Mouse (Mus musculus) hindbrain, embryonic 12.5 days (tissue): ENCODE measurements around the gene Gm13276. TPM values are rescaled to one million over a fixed set of nuclear protein-coding genes. Genes with fewer than 3 reads are reported as not detected.

ENCODE experiments used
- polyA plus RNA-seq: library from polyadenylated mRNA; unstranded; fragments of >200 nt; fragmentation: Nextera tagmentation; extraction: Ambion mirVana; gene quantifications from 2 replicates; pipeline ENCODE4 v1.2.1, GENCODE M21; 2016

Gene Gm13276
- polyA plus RNA-seq, 1 experiment from 2014 or later, result 0.62 TPM

Other genes starting within 250 kb of the Gm13276 start
- gene Ifna15, start 227.5 kb upstream of the Gm13276 start, polyA plus RNA-seq, result not detected in 2 replicates
- gene Ifna14, start 213.9 kb upstream of the Gm13276 start, polyA plus RNA-seq, result not detected in 2 replicates
- not detected in 2 replicates for gene Ifna9, start 193.3 kb upstream of the Gm13276 start, polyA plus RNA-seq
- not detected in 2 replicates for gene Ifna12, start 182.3 kb upstream of the Gm13276 start, polyA plus RNA-seq
- not detected in 2 replicates for gene C87499, start 151.3 kb upstream of the Gm13276 start, polyA plus RNA-seq
- not detected in 2 replicates for gene Ifna13, start 141.2 kb upstream of the Gm13276 start, polyA plus RNA-seq
- gene Ifna16, start 108.8 kb upstream of the Gm13276 start, polyA plus RNA-seq, result not detected in 2 replicates
- not detected in 2 replicates for gene Ifna2, start 101.8 kb upstream of the Gm13276 start, polyA plus RNA-seq
- not detected in 2 replicates for gene Ifnab, start 94.3 kb upstream of the Gm13276 start, polyA plus RNA-seq
- gene Gm26566, start 63.9 kb upstream of the Gm13276 start, polyA plus RNA-seq, result 1.4 and 1.9 TPM in 2 replicates
- 144 and 152 TPM in 2 replicates for gene Klhl9, start 63.2 kb upstream of the Gm13276 start, polyA plus RNA-seq
- gene Gm13271, start 30.8 kb upstream of the Gm13276 start, polyA plus RNA-seq, result not detected in 2 replicates
- 0.31 and 0.39 TPM in 2 replicates for gene Gm13283, start 25.6 kb upstream of the Gm13276 start, polyA plus RNA-seq
- not detected in 2 replicates for gene Gm13290, start 11.9 kb upstream of the Gm13276 start, polyA plus RNA-seq
- not detected in 2 replicates for gene Gm13289, start 8.8 kb upstream of the Gm13276 start, polyA plus RNA-seq
- not detected in 2 replicates for gene Gm13272, start 5.9 kb upstream of the Gm13276 start, polyA plus RNA-seq
- not detected in 2 replicates for gene Ifnz, start 3.6 kb upstream of the Gm13276 start, polyA plus RNA-seq
- gene Gm13277, start 2.9 kb downstream of the Gm13276 start, polyA plus RNA-seq, result not detected in 2 replicates
- gene Gm13278, start 5.8 kb downstream of the Gm13276 start, polyA plus RNA-seq, result not detected in 2 replicates
- gene Gm13275, start 8.8 kb downstream of the Gm13276 start, polyA plus RNA-seq, result not detected in 2 replicates
- not detected in 2 replicates for gene Gm13279, start 11.7 kb downstream of the Gm13276 start, polyA plus RNA-seq
- gene Gm13285, start 14.0 kb downstream of the Gm13276 start, polyA plus RNA-seq, result 0.26 and 0.95 TPM in 2 replicates
- gene Gm13287, start 17.5 kb downstream of the Gm13276 start, polyA plus RNA-seq, result not detected in 2 replicates
- gene Gm13288, start 19.8 kb downstream of the Gm13276 start, polyA plus RNA-seq, result not detected in 2 replicates
- gene Ifna7, start 30.5 kb downstream of the Gm13276 start, polyA plus RNA-seq, result not detected in 2 replicates
- gene Ifna11, start 34.2 kb downstream of the Gm13276 start, polyA plus RNA-seq, result not detected in 2 replicates
- not detected in 2 replicates for gene Ifna6, start 41.7 kb downstream of the Gm13276 start, polyA plus RNA-seq
- gene Ifna5, start 49.8 kb downstream of the Gm13276 start, polyA plus RNA-seq, result not detected in 2 replicates
- not detected in 2 replicates for gene Ifna4, start 56.2 kb downstream of the Gm13276 start, polyA plus RNA-seq
- not detected in 2 replicates for gene Ifna1, start 64.4 kb downstream of the Gm13276 start, polyA plus RNA-seq
- not detected in 2 replicates for gene Ifne, start 94.5 kb downstream of the Gm13276 start, polyA plus RNA-seq